Mouse (Mus musculus) myocyte (in vitro differentiated cells): ENCODE results near the gene Endou. TPM values are rescaled to one million over a fixed set of nuclear protein-coding genes. Genes with fewer than 3 reads are reported as not detected.

Source experiments
- H3K27me3 ChIP-seq: one replicate; pipeline ENCODE4 v1.6.1; 2011; ENCODE audit not compliant: control insufficient read depth, insufficient read depth, insufficient read length
- H3K36me3 ChIP-seq: one replicate; pipeline ENCODE4 v1.6.1; 2011; ENCODE audit not compliant: control insufficient read depth, insufficient read depth
- H3K4me2 ChIP-seq: one replicate; pipeline ENCODE4 v1.6.1; 2011; ENCODE audit warnings: low read depth, control low read depth
- H3K4me3 ChIP-seq: one replicate; pipeline ENCODE4 v1.5.1; 2011; ENCODE audit warnings: mild to moderate bottlenecking, control low read depth, moderate library complexity
- H3K79me2 ChIP-seq: one replicate; pipeline ENCODE4 v1.6.1; 2011; ENCODE audit not compliant: control insufficient read depth, insufficient read depth
- H3ac ChIP-seq: one replicate; pipeline ENCODE4 v1.6.1; 2011; ENCODE audit not compliant: control insufficient read depth, insufficient read length
- CEBPB ChIP-seq: IDR thresholded peaks from 2 replicates; pipeline ENCODE4 v1.6.1; 2011; ENCODE audit warnings: mild to moderate bottlenecking, moderate library complexity; ENCODE audit not compliant: poor library complexity, insufficient read depth, severe bottlenecking
- E2F4 ChIP-seq: IDR thresholded peaks from one replicate; pipeline ENCODE4 v1.6.1; 2011; ENCODE audit warnings: mild to moderate bottlenecking, control low read depth, moderate library complexity; ENCODE audit not compliant: insufficient read depth
- MAX ChIP-seq: IDR thresholded peaks from one replicate; pipeline ENCODE4 v1.6.1; 2011; ENCODE audit warnings: low read depth, mild to moderate bottlenecking, control low read depth
- MYOD1 ChIP-seq, 3 experiments: IDR thresholded peaks; one replicate each; pipeline ENCODE4 v1.6.1; 2011; ENCODE audit warnings: control low read depth in 2 of 3, low read depth in 2 of 3, mild to moderate bottlenecking in 2 of 3, moderate library complexity in 1 of 3; ENCODE audit not compliant: insufficient read length in 2 of 3, control insufficient read depth in 1 of 3
- MYOG ChIP-seq, 3 experiments: IDR thresholded peaks; one replicate each; pipeline ENCODE4 v1.6.1; 2011; ENCODE audit warnings: control low read depth in 2 of 3, low read depth in 2 of 3, mild to moderate bottlenecking in 2 of 3; ENCODE audit not compliant: insufficient read length in 2 of 3, control insufficient read depth in 1 of 3, insufficient read depth in 1 of 3
- POLR2A ChIP-seq: IDR thresholded peaks from one replicate; pipeline ENCODE4 v1.6.1; 2011; ENCODE audit warnings: low read depth, mild to moderate bottlenecking, control low read depth, moderate library complexity; ENCODE audit not compliant: insufficient read length
- POLR2AphosphoS2 ChIP-seq: IDR thresholded peaks from one replicate; pipeline ENCODE4 v1.6.1; 2011; ENCODE audit warnings: low read depth, control low read depth; ENCODE audit not compliant: insufficient read length
- REST ChIP-seq: IDR thresholded peaks from one replicate; pipeline ENCODE4 v1.6.1; 2011; ENCODE audit warnings: mild to moderate bottlenecking, control low read depth, moderate library complexity; ENCODE audit not compliant: insufficient read depth, insufficient read length
- SRF ChIP-seq: IDR thresholded peaks from one replicate; pipeline ENCODE4 v1.6.1; 2011; ENCODE audit warnings: low read depth; ENCODE audit not compliant: control insufficient read depth, insufficient read length
- TCF12 ChIP-seq: IDR thresholded peaks from one replicate; pipeline ENCODE4 v1.6.1; 2011; ENCODE audit warnings: mild to moderate bottlenecking, control low read depth; ENCODE audit not compliant: poor library complexity, insufficient read depth, severe bottlenecking
- TCF3 ChIP-seq: IDR thresholded peaks from one replicate; pipeline ENCODE4 v1.6.1; 2011; ENCODE audit warnings: low read depth, control low read depth; ENCODE audit not compliant: insufficient read length
- USF1 ChIP-seq: IDR thresholded peaks from one replicate; pipeline ENCODE4 v1.6.1; 2011; ENCODE audit warnings: low read depth, mild to moderate bottlenecking, control low read depth, moderate library complexity
- polyA plus RNA-seq: library from polyadenylated mRNA; unstranded; fragments of >200 nt; fragmentation: generic; extraction: Trizol; gene quantifications from one replicate; pipeline ENCODE4 v1.2.1, GENCODE M21; 2012; ENCODE audit warnings: missing spikeins

The Endou gene
- polyA plus RNA-seq, 1 experiment = 0.01 TPM

- no peaks in the 10 kb centered on the region for H3K27me3 ChIP-seq
- TF ChIP-seq POLR2A (no peak), TCF3 (no peak), SRF (no peak), E2F4 (no peak), POLR2AphosphoS2 (no peak), TCF12 (no peak), MYOD1 (IDR thresholded peaks at IDR 0.05; ENCODE audit: control insufficient read depth in 1 of 3, insufficient read length in 2 of 3, low read depth in 2 of 3) (no peak), REST (no peak), MAX (no peak), CEBPB (no peak)
Measured at GRCm38 (mm10) chr15:97667437-97667836, 63.7 kb downstream of the Endou start.

GRCm38 (mm10) chr15:97666457-97666770, 64.7 kb downstream of the Endou start:
- H3K79me2 ChIP-seq = no peaks in the 10 kb centered on the region
- no peak overlapping the region for H3ac ChIP-seq
- TF ChIP-seq POLR2AphosphoS2 (no peak), MYOG (IDR thresholded peaks at IDR 0.05; ENCODE audit: control insufficient read depth in 1 of 3, insufficient read depth in 1 of 3, insufficient read length in 2 of 3, low read depth in 2 of 3) (no peak), TCF3 (no peak), E2F4 (no peak), MYOD1 (IDR thresholded peaks at IDR 0.05; ENCODE audit: control insufficient read depth in 1 of 3, insufficient read length in 2 of 3, low read depth in 2 of 3) (no peak), USF1 (no peak), POLR2A (no peak)
- H3K4me2 ChIP-seq = no peak overlapping the region
- no peaks in the 10 kb centered on the region for H3K36me3 ChIP-seq
- no peak overlapping the region for H3K4me3 ChIP-seq
- H3K27me3 ChIP-seq = no peaks in the 10 kb centered on the region

More at GRCm38 (mm10) chr15:97667437-97667836, 63.7 kb downstream of the Endou start:
- H3K36me3 ChIP-seq = no peaks in the 10 kb centered on the region
- no peak overlapping the region for H3K4me3 ChIP-seq
- no peaks in the 10 kb centered on the region for H3K79me2 ChIP-seq
- H3K4me2 ChIP-seq = peak overlapping the region; percentile 45
- H3ac ChIP-seq = no peak overlapping the region

- no peak for TF ChIP-seq POLR2A
- TF ChIP-seq MYOD1 (IDR thresholded peaks at IDR 0.05; ENCODE audit: control insufficient read depth in 1 of 3, insufficient read length in 2 of 3, low read depth in 2 of 3) = no peak
- no peak for TF ChIP-seq TCF3
- no peak for TF ChIP-seq TCF12
- no peak for TF ChIP-seq USF1
- TF ChIP-seq CEBPB = no peak
- TF ChIP-seq REST = no peak
- no peak for TF ChIP-seq MAX
- no peak for TF ChIP-seq E2F4
- TF ChIP-seq SRF = no peak
- TF ChIP-seq MYOG (IDR thresholded peaks at IDR 0.05; ENCODE audit: control insufficient read depth in 1 of 3, insufficient read depth in 1 of 3, insufficient read length in 2 of 3, low read depth in 2 of 3) = no peak
- no peak for TF ChIP-seq POLR2AphosphoS2
- Histone ChIP-seq H3ac (no peak overlapping the region), H3K27me3 (no peaks in the 10 kb centered on the region), H3K36me3 (no peaks in the 10 kb centered on the region), H3K4me3 (no peak overlapping the region), H3K79me2 (no peaks in the 10 kb centered on the region), H3K4me2 (no peak overlapping the region)
Measured at GRCm38 (mm10) chr15:97665770-97666456, 65.2 kb downstream of the Endou start.

GRCm38 (mm10) chr15:97664981-97665668, 66.0 kb downstream of the Endou start:
- Histone ChIP-seq H3ac (no peak overlapping the region), H3K4me2 (no peak overlapping the region), H3K4me3 (no peak overlapping the region), H3K36me3 (no peaks in the 10 kb centered on the region), H3K79me2 (no peaks in the 10 kb centered on the region), H3K27me3 (no peaks in the 10 kb centered on the region)
- no peak for TF ChIP-seq POLR2AphosphoS2
- TF ChIP-seq E2F4 = no peak
- no peak for TF ChIP-seq MAX
- TF ChIP-seq USF1 = no peak
- no peak for TF ChIP-seq CEBPB
- no peak for TF ChIP-seq TCF3
- TF ChIP-seq MYOG (IDR thresholded peaks at IDR 0.05; ENCODE audit: control insufficient read depth in 1 of 3, insufficient read depth in 1 of 3, insufficient read length in 2 of 3, low read depth in 2 of 3) = no peak
- no peak for TF ChIP-seq POLR2A
- TF ChIP-seq SRF = no peak
